Comparison of ENCODE assay signal across 8 mouse cellular contexts in genomic region chr11:31965256-31966134, GRCm38 (mm10). TPM values are rescaled to one million over a fixed set of nuclear protein-coding genes. Genes with fewer than 3 reads are reported as not detected.
A peak's percentile ranks its signal among the peaks of the same experiment; 100 is the strongest.
DNase-seq lines count a peak whose midpoint lies in the region; ATAC-seq and TF ChIP-seq lines count a peak whose summit lies in the region.

Gene 4930524B15Rik (plus strand): TSS chr11:31965592.

- no peaks in the 10 kb centered on the region; the same call in 1 of the 2 replicates for H3K4me1 ChIP-seq in heart, embryonic 12.5 days (replicated peaks)
- H3K4me1 ChIP-seq in liver, embryonic 11.5 days (replicated peaks; ENCODE audit: control insufficient read depth, insufficient read depth, low read length) = no peaks in the 10 kb centered on the region
- H3K4me1 ChIP-seq in testis, adult 2 months (ENCODE audit: control insufficient read depth, insufficient read depth, low read length) = no peaks in the 10 kb centered on the region

- H3K36me3 ChIP-seq in heart, embryonic 12.5 days = no peaks in the 10 kb centered on the region
- H3K36me3 ChIP-seq in liver, embryonic 11.5 days (ENCODE audit: control insufficient read depth, insufficient read depth, low read length) = no peaks in the 10 kb centered on the region
- H3K36me3 ChIP-seq in testis, adult 2 months (ENCODE audit: control insufficient read depth, insufficient read depth, low read length) = no peaks in the 10 kb centered on the region

- 29% methylated on average over 49 of the region's 49 CpGs for WGBS in heart, embryonic 12.5 days
- WGBS in liver, embryonic 11.5 days = 42% methylated on average over 49 of the region's 49 CpGs

- peak; percentile 64 for ATAC-seq in heart, embryonic 12.5 days (ENCODE audit: insufficient number of reproducible peaks, low FRiP score)
- peak; percentile 47; the same call in 1 of the 2 replicates for ATAC-seq in liver, embryonic 11.5 days (replicated peaks; ENCODE audit: low FRiP score)
- ATAC-seq in activated CD4-positive, CD25-positive, alpha-beta regulatory T cell, adult 4 months = no peak

- peak within 1 kb of the TSS; percentile 45 for H3K4me3 ChIP-seq in heart, embryonic 12.5 days
- H3K4me3 ChIP-seq in liver, embryonic 11.5 days (ENCODE audit: low read depth, low read length) = peak within 1 kb of the TSS; percentile 24; the same call in 1 of the 2 replicates
- peak within 1 kb of the TSS; percentile 95 for H3K4me3 ChIP-seq in testis, adult 2 months (ENCODE audit: control insufficient read depth, low read depth, low read length)

- no peaks in the 10 kb centered on the region for H3K9me3 ChIP-seq in heart, embryonic 12.5 days (replicated peaks)
- H3K9me3 ChIP-seq in liver, embryonic 11.5 days (ENCODE audit: control insufficient read depth, low read length) = no peaks in the 10 kb centered on the region

- H3K27me3 ChIP-seq in heart, embryonic 12.5 days (replicated peaks) = no peaks in the 10 kb centered on the region
- no peaks in the 10 kb centered on the region for H3K27me3 ChIP-seq in liver, embryonic 11.5 days (replicated peaks; ENCODE audit: control insufficient read depth, insufficient read depth, low read length)
- no peaks in the 10 kb centered on the region for H3K27me3 ChIP-seq in testis, adult 2 months (ENCODE audit: control insufficient read depth, insufficient read depth, low read length)

- H3K9ac ChIP-seq in heart, embryonic 12.5 days = peak within 1 kb of the TSS; percentile 60
- H3K9ac ChIP-seq in liver, embryonic 11.5 days (ENCODE audit: low read depth, low read length) = no peak within 1 kb of the TSS; the same call in 1 of the 2 replicates

- peak within 1 kb of the TSS; percentile 71 for H3K4me2 ChIP-seq in heart, embryonic 12.5 days
- H3K4me2 ChIP-seq in liver, embryonic 11.5 days = peak within 1 kb of the TSS; percentile 61

- no peak within 1 kb of the TSS for H3K27ac ChIP-seq in heart, embryonic 12.5 days (ENCODE audit: poor library complexity, severe bottlenecking)
- no peak within 1 kb of the TSS for H3K27ac ChIP-seq in liver, embryonic 11.5 days (ENCODE audit: low read depth, low read length)
- H3K27ac ChIP-seq in testis, adult 2 months (ENCODE audit: control insufficient read depth, insufficient read depth, low read depth, low read length) = peak within 1 kb of the TSS; percentile 100

- peak; percentile 92 for DNase-seq in heart, adult 11 months
- DNase-seq in heart, adult 18-20 months = no peak
- DNase-seq in brain, adult 2 months (ENCODE audit: low read depth, low spot score) = peak; percentile 31
- DNase-seq in liver, embryonic 11.5 days (ENCODE audit: low spot score) = no peak
- no peak for DNase-seq in adrenal gland, adult 18-20 months (ENCODE audit: low spot score in 2 of 2)

- no peak for TF ChIP-seq CTCF in testis, adult 2 months (IDR thresholded peaks at IDR 0.05; ENCODE audit: control insufficient read depth, insufficient read depth, insufficient replicate concordance, low read depth, low read length)

- TF ChIP-seq POLR2A in testis, adult 2 months (IDR thresholded peaks at IDR 0.05; ENCODE audit: control insufficient read depth, low read depth, low read length) = peak; percentile 80

RNA-seq across cellular contexts. Expression of gene 4930524B15Rik, which starts in this region (rescaled TPM):
- not detected for total RNA-seq in heart, adult 18-20 months (2021)
- polyA plus RNA-seq in heart, embryonic 12.5 days (2016; fragmentation: Nextera tagmentation; extraction: Ambion mirVana) = 0.12 and 0.22 TPM in 2 replicates
- not detected in 2 replicates for polyA plus RNA-seq in liver, embryonic 11.5 days (2014; fragmentation: Nextera tagmentation; extraction: Ambion mirVana)
- polyA plus RNA-seq in testis, adult 2 months (2012; rRNA removed) = 27.7 and 33.6 TPM in 2 replicates
- not detected for polyA plus RNA-seq in activated CD4-positive, CD25-positive, alpha-beta regulatory T cell, adult 4 months (2017; shearing (Covaris generic))
- not detected for total RNA-seq in adrenal gland, adult 18-20 months (2021)

Comparison
In these comparisons a context has a peak if more than half of its experiments do, and no peak if none do; other contexts are left out.
1. RNA of gene 4930524B15Rik (polyA plus RNA-seq): 27.7 to 33.6 TPM in testis, adult 2 months; 0.12 to 0.22 TPM in heart, embryonic 12.5 days, not detected in liver, embryonic 11.5 days and not detected in activated CD4-positive, CD25-positive, alpha-beta regulatory T cell, adult 4 months; every median in the first group is over 10 times any median in the second.
2. DNase-seq: peak in heart, adult 11 months (single experiment) and brain, adult 2 months (single experiment); none in heart, adult 18-20 months (0 of 2), liver, embryonic 11.5 days (single experiment) and adrenal gland, adult 18-20 months (0 of 2).
3. Peak in ATAC-seq, H3K4me3 ChIP-seq, H3K9ac ChIP-seq and H3K4me2 ChIP-seq in heart, embryonic 12.5 days; RNA of the gene not detected or under 1 TPM.
4. Peak in ATAC-seq, H3K4me3 ChIP-seq and H3K4me2 ChIP-seq in liver, embryonic 11.5 days; RNA of the gene not detected or under 1 TPM.
5. H3K4me3 ChIP-seq: peak in every context shown above with its lines; median percentile 95 in testis, adult 2 months; 45 in heart, embryonic 12.5 days; 24 in liver, embryonic 11.5 days.